Mouse (Mus musculus) intestine, embryonic 16.5 days (tissue): ENCODE data around the gene Hecw2. TPM values are rescaled to one million over a fixed set of nuclear protein-coding genes. Genes with fewer than 3 reads are reported as not detected.

Experiments
- ATAC-seq: fragments of 200-750 bp; cut with Nextera tagmentation; 2 replicates; pipeline ENCODE4 v1.8.0; 2017; ENCODE audit warnings: moderate TSS enrichment, moderate library complexity
- H3K27ac ChIP-seq: fragments of 300-500 bp; sonication (generic); 2 replicates; pipeline ENCODE4 v1.5.1; 2014; ENCODE audit warnings: mild to moderate bottlenecking, low read length
- H3K27me3 ChIP-seq: fragments of 300-500 bp; sonication (generic); replicated peaks from 2 replicates; pipeline ENCODE4 v1.6.1; 2014; ENCODE audit warnings: low read length, control low read depth, mixed read lengths; ENCODE audit not compliant: control insufficient read depth, insufficient read depth
- H3K36me3 ChIP-seq: fragments of 300-500 bp; sonication (generic); 2 replicates; pipeline ENCODE4 v1.6.1; 2014; ENCODE audit warnings: low read length, control low read depth; ENCODE audit not compliant: control insufficient read depth, insufficient read depth
- H3K4me1 ChIP-seq: fragments of 300-500 bp; sonication (generic); 2 replicates; pipeline ENCODE4 v1.6.1; 2014; ENCODE audit warnings: low read length, control low read depth, mixed read lengths; ENCODE audit not compliant: control insufficient read depth, insufficient read depth
- H3K4me2 ChIP-seq: fragments of 300-500 bp; sonication (generic); 2 replicates; pipeline ENCODE4 v1.6.1; 2014; ENCODE audit warnings: low read depth, low read length, control low read depth
- H3K4me3 ChIP-seq: fragments of 300-500 bp; sonication (generic); 2 replicates; pipeline ENCODE4 v1.5.1; 2014; ENCODE audit warnings: mild to moderate bottlenecking, low read length
- H3K9ac ChIP-seq: fragments of 300-500 bp; sonication (generic); 2 replicates; pipeline ENCODE4 v1.6.1; 2014; ENCODE audit warnings: low read depth, low read length
- H3K9me3 ChIP-seq: fragments of 300-500 bp; sonication (generic); 2 replicates; pipeline ENCODE4 v1.6.1; 2016; ENCODE audit warnings: low read length, control low read depth; ENCODE audit not compliant: control insufficient read depth
- WGBS: fragments of 180-500 bp; shearing (Covaris S2); extraction: QIAGEN DNeasy Blood & Tissue Kit; methylation state at CpG from one replicate; pipeline ENCODE4 v1.1.7; 2014; 5-methylcytosine and 5-hydroxymethylcytosine counted together
- polyA plus RNA-seq: library from polyadenylated mRNA; unstranded; fragments of >200 nt; fragmentation: Nextera tagmentation; extraction: Ambion mirVana; gene quantifications from 2 replicates; pipeline ENCODE4 v1.2.1, GENCODE M21; 2015

Hecw2 gene
- polyA plus RNA-seq, 1 experiment from 2014 or later: 0.83 TPM

DNA sequence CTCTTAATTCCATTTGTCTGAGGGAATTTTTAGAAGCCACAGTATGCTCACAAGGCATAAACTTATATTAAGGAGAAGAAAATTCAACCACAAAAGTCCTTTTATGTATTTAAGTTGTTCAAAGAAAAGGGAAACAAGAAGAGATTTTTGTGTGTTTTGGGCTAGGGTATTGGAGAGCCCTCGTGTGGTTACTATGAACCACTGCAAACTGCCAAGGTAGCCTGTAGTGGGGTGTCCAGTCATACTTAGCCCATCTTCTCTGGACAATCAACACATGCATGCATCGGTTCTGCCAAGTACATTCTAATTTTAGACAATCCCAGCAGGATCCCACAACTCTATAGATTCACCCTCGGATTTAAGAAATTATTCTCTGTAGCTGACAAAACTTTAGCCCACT lies 304.6 kb downstream of the Hecw2 start:
- 0 out of 2 replicates have a peak, but pooled peaks cover 3% of the 10 kb centered on the region for H3K4me1 ChIP-seq
- H3K9me3 ChIP-seq: no peaks in the 10 kb centered on the region
- no peak overlapping the region for H3K4me2 ChIP-seq
- WGBS: 44% methylated on average over 3 of the region's 3 CpGs
- no peak overlapping the region for H3K9ac ChIP-seq
- H3K27ac ChIP-seq: no peak overlapping the region
- H3K27me3 ChIP-seq: no peaks in the 10 kb centered on the region
- no peak overlapping the region for H3K4me3 ChIP-seq
- H3K36me3 ChIP-seq: no peaks in the 10 kb centered on the region
- no peak for ATAC-seq

DNA sequence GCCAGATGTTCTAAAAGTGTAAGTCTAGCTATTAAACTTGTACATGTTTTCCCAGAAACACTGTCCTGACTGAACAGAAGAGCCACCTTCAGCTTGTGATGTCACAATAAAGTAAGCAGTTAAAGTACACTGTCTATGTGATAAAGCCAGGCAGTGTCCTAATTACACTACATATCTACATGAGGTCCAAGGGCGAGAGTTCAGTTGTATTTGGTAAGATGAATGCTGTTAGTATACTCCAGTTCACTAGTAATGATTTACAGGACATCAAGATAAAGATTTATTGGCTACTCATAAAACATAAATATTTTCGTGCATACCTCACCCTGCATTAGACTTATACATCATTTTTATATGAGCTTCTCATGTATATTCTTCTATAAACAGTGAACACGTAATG lies 305.2 kb downstream of the Hecw2 start:
- H3K9ac ChIP-seq: no peak overlapping the region
- peak overlapping the region; percentile 9; the same call in 1 of the 2 replicates for H3K27ac ChIP-seq
- H3K36me3 ChIP-seq: no peaks in the 10 kb centered on the region
- peak; percentile 98 for ATAC-seq
- 54% methylated on average over 3 of the region's 3 CpGs for WGBS
- H3K9me3 ChIP-seq: no peaks in the 10 kb centered on the region
- no peak overlapping the region for H3K4me3 ChIP-seq
- H3K27me3 ChIP-seq: no peaks in the 10 kb centered on the region
- 0 out of 2 replicates have a peak, but pooled peaks cover 3% of the 10 kb centered on the region for H3K4me1 ChIP-seq
- no peak overlapping the region for H3K4me2 ChIP-seq

DNA sequence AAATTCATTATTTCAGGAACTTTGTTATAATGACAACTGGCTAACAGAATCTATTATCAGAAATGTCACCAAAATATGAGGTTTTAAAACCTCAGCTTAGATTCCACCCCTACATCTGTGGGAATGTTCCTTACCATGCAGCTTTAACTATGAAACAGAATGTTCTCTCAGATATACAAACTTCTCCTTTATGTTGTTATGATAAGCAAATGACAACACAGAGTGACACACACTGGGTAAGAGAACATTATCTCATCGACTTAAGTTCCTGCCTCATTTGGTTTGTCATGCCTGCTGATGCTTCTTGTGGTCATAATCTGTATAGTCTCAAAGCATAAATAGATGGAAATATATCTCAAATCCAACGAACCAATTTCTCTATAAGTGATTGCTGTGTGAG lies 312.5 kb downstream of the Hecw2 start:
- Histone ChIP-seq H3K27ac (no peak overlapping the region), H3K27me3 (no peaks in the 10 kb centered on the region), H3K4me2 (no peak overlapping the region), H3K4me3 (no peak overlapping the region), H3K9me3 (no peaks in the 10 kb centered on the region), H3K9ac (no peak overlapping the region), H3K36me3 (no peaks in the 10 kb centered on the region), H3K4me1 (no peaks in the 10 kb centered on the region)
- no peak for ATAC-seq
- 76% methylated on average over 2 of the region's 2 CpGs for WGBS

DNA sequence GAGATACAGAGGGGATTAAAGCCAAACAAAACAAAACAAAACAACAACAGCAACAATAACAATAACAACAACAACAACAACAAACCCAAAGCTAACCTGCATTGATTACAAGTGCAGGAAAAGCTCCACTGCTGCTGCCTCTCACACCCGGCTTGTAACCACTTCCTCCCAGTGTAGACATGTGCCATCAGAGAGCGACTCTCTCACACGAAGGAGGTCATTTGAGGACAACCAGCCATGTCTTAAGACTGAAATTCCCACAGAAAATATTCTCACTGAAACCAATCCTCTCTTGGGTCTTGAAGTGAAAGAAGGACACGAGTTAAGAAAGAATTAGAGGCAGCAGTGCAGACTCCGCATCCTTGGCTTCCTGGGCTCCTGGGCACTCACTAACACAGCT lies 319.0 kb downstream of the Hecw2 start:
- 90% methylated on average over 5 of the region's 5 CpGs for WGBS
- no peak for ATAC-seq

DNA sequence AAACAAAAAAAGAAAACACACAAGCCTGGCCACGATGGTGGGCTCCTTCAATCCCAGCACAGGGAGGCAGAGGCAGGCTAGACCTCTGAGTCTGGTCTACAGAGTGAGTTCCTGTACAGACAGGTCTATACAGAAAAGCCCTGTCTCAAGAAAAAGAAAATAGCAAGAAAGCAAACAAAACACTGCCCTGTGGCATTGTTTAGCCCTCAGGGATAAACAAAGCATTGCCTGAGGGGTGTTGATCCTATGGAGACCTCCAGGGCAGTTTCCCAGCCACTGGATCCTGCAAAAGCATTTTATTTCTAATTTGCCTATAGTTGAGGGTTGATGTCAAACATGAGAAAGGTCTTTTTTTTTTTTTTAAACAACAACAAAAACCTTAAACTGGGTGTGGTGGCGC lies 327.7 kb downstream of the Hecw2 start:
- no peaks in the 10 kb centered on the region for H3K27me3 ChIP-seq
- no peak overlapping the region for H3K9ac ChIP-seq
- no peaks in the 10 kb centered on the region for H3K9me3 ChIP-seq
- H3K27ac ChIP-seq: no peak overlapping the region
- H3K4me1 ChIP-seq: no peaks in the 10 kb centered on the region
- ATAC-seq: no peak
- H3K4me2 ChIP-seq: no peak overlapping the region
- H3K4me3 ChIP-seq: no peak overlapping the region
- 87% methylated on average over 2 of the region's 2 CpGs for WGBS
- H3K36me3 ChIP-seq: no peaks in the 10 kb centered on the region

More for the DNA sequence above, 319.0 kb downstream of the Hecw2 start:
- no peak overlapping the region for H3K9ac ChIP-seq
- no peaks in the 10 kb centered on the region for H3K9me3 ChIP-seq
- no peak overlapping the region for H3K4me3 ChIP-seq
- H3K27me3 ChIP-seq: no peaks in the 10 kb centered on the region
- H3K27ac ChIP-seq: no peak overlapping the region
- no peaks in the 10 kb centered on the region for H3K4me1 ChIP-seq
- H3K4me2 ChIP-seq: no peak overlapping the region
- no peaks in the 10 kb centered on the region for H3K36me3 ChIP-seq

DNA sequence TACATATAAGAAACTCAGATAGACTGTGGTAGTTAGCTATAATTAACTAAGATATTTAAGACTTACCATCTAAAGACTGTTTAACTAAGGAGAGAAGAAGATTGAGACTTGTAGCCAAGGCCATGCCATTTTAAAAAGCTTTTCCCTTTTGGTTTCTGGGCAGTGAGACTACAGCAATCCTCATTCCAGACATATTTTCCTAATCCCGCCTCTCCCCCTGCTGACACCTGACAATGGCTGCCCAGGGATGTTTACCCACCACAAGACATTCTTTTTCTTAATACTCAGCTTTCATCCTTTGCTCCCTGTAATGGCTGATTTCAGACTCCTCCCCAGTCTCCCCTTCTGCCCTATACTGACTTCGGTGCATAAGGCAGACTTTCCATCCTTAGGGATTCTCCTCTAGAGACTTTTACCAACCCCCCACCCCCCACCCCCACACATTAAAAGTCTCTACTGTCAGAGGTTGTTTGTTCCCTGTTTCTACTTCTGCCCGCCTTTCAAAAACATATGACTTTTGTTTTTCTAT lies 328.5 kb downstream of the Hecw2 start:
- no peak overlapping the region for H3K9ac ChIP-seq
- no peaks in the 10 kb centered on the region for H3K27me3 ChIP-seq
- H3K27ac ChIP-seq: no peak overlapping the region
- no peaks in the 10 kb centered on the region for H3K36me3 ChIP-seq
- H3K4me2 ChIP-seq: no peak overlapping the region
- WGBS: 41% methylated on average over 3 of the region's 3 CpGs
- H3K9me3 ChIP-seq: no peaks in the 10 kb centered on the region
- H3K4me3 ChIP-seq: no peak overlapping the region
- no peaks in the 10 kb centered on the region for H3K4me1 ChIP-seq
- no peak for ATAC-seq

DNA sequence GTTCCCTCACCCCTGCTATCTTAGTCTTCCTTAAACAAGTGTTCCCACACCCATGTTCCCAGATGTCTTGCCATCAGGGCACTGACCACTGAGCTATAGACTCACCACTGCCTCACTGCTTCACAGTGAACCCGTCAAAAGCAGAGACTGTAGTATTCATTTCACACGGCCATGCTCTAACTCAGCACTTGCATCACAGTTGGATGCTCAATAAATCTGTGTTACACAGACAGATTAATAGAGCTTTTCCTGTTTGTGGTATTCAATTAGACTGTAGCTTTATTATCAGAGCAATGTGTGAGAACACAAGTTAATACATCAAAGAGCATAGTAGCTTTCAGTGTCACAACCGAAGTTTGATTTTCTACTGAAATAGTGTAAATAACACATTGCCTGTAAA lies 330.9 kb downstream of the Hecw2 start:
- Histone ChIP-seq H3K27ac (no peak overlapping the region), H3K27me3 (no peaks in the 10 kb centered on the region), H3K4me2 (no peak overlapping the region), H3K36me3 (no peaks in the 10 kb centered on the region), H3K4me1 (no peaks in the 10 kb centered on the region), H3K9me3 (no peaks in the 10 kb centered on the region), H3K4me3 (no peak overlapping the region), H3K9ac (no peak overlapping the region)
- 84% methylated on average over 3 of the region's 3 CpGs for WGBS
- ATAC-seq: no peak

DNA sequence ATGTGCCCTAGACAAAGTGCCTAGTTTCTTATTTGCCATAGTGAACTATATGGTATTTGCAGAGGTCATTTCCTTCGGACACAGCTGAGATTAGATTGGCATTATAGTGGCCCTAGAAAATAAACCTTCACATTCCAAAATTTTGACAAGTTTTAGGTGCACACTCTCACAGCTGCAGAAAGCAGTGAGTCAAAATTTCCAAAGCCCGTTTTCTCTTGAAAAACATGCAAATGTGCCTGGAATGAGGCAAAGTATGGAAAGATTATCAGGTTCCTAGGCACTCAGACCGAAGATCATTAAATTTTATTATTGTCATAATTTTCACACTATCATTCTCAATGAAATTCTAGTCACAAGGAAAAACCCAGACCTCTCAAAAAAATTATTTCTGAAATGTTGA lies 334.4 kb downstream of the Hecw2 start:
- no peak overlapping the region for H3K27ac ChIP-seq
- no peaks in the 10 kb centered on the region for H3K27me3 ChIP-seq
- no peaks in the 10 kb centered on the region for H3K9me3 ChIP-seq
- ATAC-seq: no peak
- 83% methylated on average over 3 of the region's 3 CpGs for WGBS
- H3K4me1 ChIP-seq: no peaks in the 10 kb centered on the region
- no peaks in the 10 kb centered on the region for H3K36me3 ChIP-seq
- H3K4me3 ChIP-seq: no peak overlapping the region
- H3K9ac ChIP-seq: no peak overlapping the region
- H3K4me2 ChIP-seq: no peak overlapping the region

DNA sequence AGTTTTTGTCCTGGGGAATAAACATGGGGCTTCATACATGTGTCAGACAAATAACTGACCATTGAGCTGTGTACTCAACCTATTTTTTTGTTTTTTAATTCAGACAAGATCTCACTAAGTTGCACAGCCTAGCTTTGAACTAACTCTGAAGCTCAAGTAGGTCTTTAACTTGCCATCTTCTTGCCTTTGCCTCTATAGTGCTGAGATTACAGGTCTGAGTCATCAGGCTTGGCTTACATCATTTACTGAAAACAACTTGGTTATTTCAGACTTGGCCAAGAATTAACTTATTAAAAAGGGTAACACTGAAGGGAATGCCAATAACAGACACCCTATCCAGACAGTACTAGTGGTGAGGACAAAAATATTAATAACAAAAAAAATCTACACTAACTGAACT lies 335.8 kb downstream of the Hecw2 start:
- no peak overlapping the region for H3K27ac ChIP-seq
- no peaks in the 10 kb centered on the region for H3K27me3 ChIP-seq
- H3K4me1 ChIP-seq: no peaks in the 10 kb centered on the region
- H3K4me2 ChIP-seq: no peak overlapping the region
- no peak for ATAC-seq
- no peaks in the 10 kb centered on the region for H3K9me3 ChIP-seq
- H3K4me3 ChIP-seq: no peak overlapping the region
- no peak overlapping the region for H3K9ac ChIP-seq
- no peaks in the 10 kb centered on the region for H3K36me3 ChIP-seq

DNA sequence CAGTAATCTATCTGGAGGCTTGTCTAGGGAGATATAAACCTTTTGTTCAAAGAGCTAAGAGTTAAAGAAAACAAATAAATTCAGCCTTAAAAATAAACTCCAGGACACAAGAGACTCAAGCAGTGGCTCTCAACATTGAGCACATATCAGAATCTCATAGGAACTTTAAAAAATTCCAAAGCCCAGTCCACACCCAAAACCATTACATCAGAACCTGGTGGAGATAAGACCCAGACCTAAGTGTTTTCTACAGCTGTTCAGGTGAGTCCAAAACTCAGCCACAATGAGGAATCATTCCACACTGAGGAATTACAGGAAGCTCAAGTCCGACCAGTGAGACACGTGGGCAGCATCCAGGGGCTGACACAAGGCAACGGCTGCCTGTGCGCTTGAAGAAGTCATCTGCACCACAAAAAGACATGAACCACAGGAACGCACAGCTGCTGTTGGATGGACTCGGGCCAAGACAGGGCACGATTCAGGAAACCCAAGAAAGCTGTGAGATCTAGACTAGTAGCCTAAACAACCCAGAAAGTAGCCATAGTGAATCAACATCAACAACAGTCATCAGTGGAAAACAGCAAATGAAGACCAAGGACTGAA lies 338.4 kb downstream of the Hecw2 start:
- Histone ChIP-seq H3K9ac (no peak overlapping the region), H3K27ac (no peak overlapping the region), H3K4me3 (no peak overlapping the region), H3K36me3 (no peaks in the 10 kb centered on the region), H3K4me2 (no peak overlapping the region), H3K27me3 (no peaks in the 10 kb centered on the region), H3K4me1 (no peaks in the 10 kb centered on the region), H3K9me3 (no peaks in the 10 kb centered on the region)
- no peak for ATAC-seq
- 88% methylated on average over 7 of the region's 7 CpGs for WGBS
